9 mouse cellular contexts compared by ENCODE assay signal in genomic region chr2:94002331-94002730, GRCm38 (mm10). TPM values are rescaled to one million over a fixed set of nuclear protein-coding genes. Genes with fewer than 3 reads are reported as not detected.
A peak's percentile ranks its signal among the peaks of the same experiment; 100 is the strongest.
DNase-seq lines count a peak whose midpoint lies in the region; ATAC-seq lines count a peak whose summit lies in the region.
"Had no signal": no experiment of that assay in that cellular context is flagged by ENCODE, and none has a peak within 500 bp of the region (broad histone marks: within the 10 kb centered on the region; RNA-seq: fewer than 3 reads in every experiment).

No protein-coding gene starts in this region.

- H3K4me3 ChIP-seq in hindbrain, embryonic 12.5 days = no peak overlapping the region

- no peak overlapping the region for H3K4me2 ChIP-seq in hindbrain, embryonic 12.5 days (replicated peaks)

- H3K9me3 ChIP-seq in hindbrain, embryonic 12.5 days (replicated peaks) = no peaks in the 10 kb centered on the region

- no peaks in the 10 kb centered on the region for H3K4me1 ChIP-seq in hindbrain, embryonic 12.5 days

- peak; percentile 67; the same call in 1 of the 2 replicates for ATAC-seq in hindbrain, embryonic 12.5 days (ENCODE audit: low FRiP score)

- DNase-seq in Muller cell, postnatal 12 days (ENCODE audit: inconsistent ontology term) = peak; percentile 48
- peak; percentile 88 for DNase-seq in cerebellum, adult 18-20 months
- peak; percentile 79 for DNase-seq in forelimb bud, embryonic 11.5 days (ENCODE audit: low read depth, low spot score)
- DNase-seq in layer of hippocampus, adult 9-10 months (ENCODE audit: low spot score) = peak; percentile 94
- DNase-seq in lung, postnatal 10 days = peak; percentile 91
- peak; percentile 61 for DNase-seq in retina, adult 2 months (ENCODE audit: low read depth, low spot score)
- DNase-seq in thymus, postnatal 14 days = peak; percentile 78

- no peak overlapping the region for H3K27ac ChIP-seq in hindbrain, embryonic 12.5 days
- H3K27ac ChIP-seq: macrophage had no signal

- H3K9ac ChIP-seq in hindbrain, embryonic 12.5 days = no peak overlapping the region

- no peaks in the 10 kb centered on the region for H3K27me3 ChIP-seq in hindbrain, embryonic 12.5 days

- 6% methylated on average over 2 of the region's 2 CpGs for WGBS in hindbrain, embryonic 12.5 days

- peaks cover 76% of the 10 kb centered on the region for H3K36me3 ChIP-seq in hindbrain, embryonic 12.5 days

RNA-seq across cellular contexts. Expression of gene Gm27027, which starts 6.2 kb away (rescaled TPM):
- polyA plus RNA-seq in hindbrain, embryonic 12.5 days (2016; fragmentation: Nextera tagmentation; extraction: Ambion mirVana) = not detected in 2 replicates
- polyA plus RNA-seq: macrophage had no signal

RNA-seq across cellular contexts. Expression of gene Alkbh3, which starts 8.3 kb away (rescaled TPM):
- 54.5 and 59.0 TPM in 2 replicates for polyA plus RNA-seq in hindbrain, embryonic 12.5 days (2016; fragmentation: Nextera tagmentation; extraction: Ambion mirVana)

RNA-seq across cellular contexts. Expression of gene Gm13889, which starts 45.3 kb away (rescaled TPM):
- 7.0 and 7.9 TPM in 2 replicates for polyA plus RNA-seq in hindbrain, embryonic 12.5 days (2016; fragmentation: Nextera tagmentation; extraction: Ambion mirVana)
- polyA plus RNA-seq: macrophage had no signal
